Mouse (Mus musculus) erythroid progenitor cell, adult 5-6 weeks (primary cell): Measurements from ENCODE around the gene Nnmt. TPM values are rescaled to one million over a fixed set of nuclear protein-coding genes. Genes with fewer than 3 reads are reported as not detected.

Experiments used
- ATAC-seq: replicated peaks from 2 replicates; pipeline ENCODE4 v1.8.0; 2016; ENCODE audit warnings: moderate number of reproducible peaks, mild to moderate bottlenecking, moderate TSS enrichment, inconsistent platforms; ENCODE audit not compliant: poor library complexity, low FRiP score, severe bottlenecking
- total RNA-seq, 2 experiments: library from RNA; stranded (forward) in 1 of 2; stranded (reverse) in 1 of 2; fragments of 150-400 nt in 1 of 2; fragments of 186-747, 209-891 nt in 1 of 2; gene quantifications; 2 replicates each; pipeline versions ENCODE4 v1.2.3 to v1.2.4; 2015 to 2017; ENCODE audit warnings: low replicate concordance in 2 of 2

Nnmt gene
- 14.3 TPM in 1 of 2 replicates, not detected in the other for total RNA-seq (2015; ENCODE audit: low replicate concordance)
- total RNA-seq (2017; ENCODE audit: low replicate concordance): not detected in 2 replicates

DNA sequence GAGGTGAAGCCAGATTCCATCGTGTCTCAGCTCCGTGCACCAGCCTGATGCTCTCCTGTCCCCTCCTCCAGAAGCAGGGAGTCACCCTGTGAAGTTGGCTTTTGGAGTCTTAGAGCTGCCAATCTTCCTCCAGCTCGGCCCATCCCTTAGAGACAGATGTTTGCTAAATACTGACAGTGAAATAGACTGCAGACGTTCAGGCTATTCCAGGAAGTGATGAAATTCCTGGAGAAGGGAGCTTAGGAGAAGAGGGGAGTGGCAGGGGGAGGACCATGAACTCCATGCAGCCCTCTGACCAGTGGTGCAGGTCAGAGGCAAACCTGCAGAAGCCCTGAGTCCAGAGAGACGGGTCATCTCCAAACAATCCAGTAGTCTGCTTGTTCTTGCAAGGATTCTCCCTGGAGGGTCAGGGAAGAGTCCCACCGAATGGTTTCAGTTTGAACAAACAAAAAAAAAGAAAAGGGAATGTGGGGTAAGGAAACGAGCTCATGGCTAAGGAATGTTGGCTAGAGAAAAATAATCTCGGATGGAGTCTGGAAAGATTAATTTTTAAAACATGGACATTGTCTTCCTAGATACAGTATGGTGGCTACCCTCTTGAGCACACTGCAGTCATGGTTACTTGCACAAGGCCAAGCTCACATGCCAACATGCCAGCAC lies at the start of gene Nnmt:
Gene Nnmt (minus strand): TSS at position 215 of the 660 bp plus-strand sequence.
- ATAC-seq: no peak

DNA sequence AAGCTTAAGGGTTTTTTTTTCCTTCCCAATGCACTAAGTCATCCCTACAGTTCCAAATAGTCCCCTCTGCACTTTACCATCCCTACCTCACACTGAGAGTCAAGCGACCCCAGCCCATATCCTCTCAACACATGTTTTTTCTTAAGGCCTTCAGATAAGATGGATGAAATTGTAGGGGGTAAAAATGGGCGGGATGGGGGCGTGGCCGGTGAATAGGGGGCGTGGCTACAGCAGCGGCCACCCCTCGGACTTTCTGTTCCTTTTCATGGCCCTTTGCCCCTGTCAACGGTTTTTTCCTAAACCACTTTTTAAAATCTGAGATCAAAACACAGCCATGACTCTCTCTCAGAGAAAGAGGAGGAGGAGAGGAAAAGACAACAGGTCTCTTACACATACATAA lies 49.8 kb upstream of the Nnmt start:
- ATAC-seq: no peak

DNA sequence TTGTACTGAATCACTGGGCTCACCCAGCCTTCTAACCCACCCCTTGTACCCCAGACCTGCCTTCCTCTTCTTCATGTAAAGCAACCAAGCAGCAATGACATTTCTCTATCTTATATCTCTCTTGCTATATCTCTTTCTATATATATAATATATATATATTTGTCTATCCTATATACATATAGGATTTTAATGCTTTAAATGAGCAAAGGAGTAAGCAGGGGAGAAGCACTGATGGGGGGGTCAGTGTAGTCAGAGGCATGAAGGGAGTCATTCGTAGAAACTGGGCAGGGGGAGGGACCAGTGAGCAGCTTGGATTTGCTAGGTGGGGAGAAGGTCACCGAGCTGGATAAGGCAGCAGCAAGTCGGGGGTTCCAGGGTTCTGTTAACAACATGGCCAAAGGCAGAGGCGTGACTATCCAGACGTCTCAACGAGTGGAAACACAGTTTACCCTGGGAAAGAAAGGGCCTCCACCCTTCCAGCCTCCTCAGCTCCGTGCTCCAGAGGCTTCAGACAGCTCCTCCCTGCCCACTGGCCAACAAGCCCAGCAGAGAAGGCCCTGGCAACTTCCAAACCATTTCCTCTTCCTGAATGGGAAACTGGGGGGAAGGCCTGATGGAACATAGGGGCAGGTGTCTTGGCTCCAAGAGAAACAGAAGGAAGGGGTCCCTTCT lies 48.6 kb upstream of the Nnmt start:
- no peak for ATAC-seq

DNA sequence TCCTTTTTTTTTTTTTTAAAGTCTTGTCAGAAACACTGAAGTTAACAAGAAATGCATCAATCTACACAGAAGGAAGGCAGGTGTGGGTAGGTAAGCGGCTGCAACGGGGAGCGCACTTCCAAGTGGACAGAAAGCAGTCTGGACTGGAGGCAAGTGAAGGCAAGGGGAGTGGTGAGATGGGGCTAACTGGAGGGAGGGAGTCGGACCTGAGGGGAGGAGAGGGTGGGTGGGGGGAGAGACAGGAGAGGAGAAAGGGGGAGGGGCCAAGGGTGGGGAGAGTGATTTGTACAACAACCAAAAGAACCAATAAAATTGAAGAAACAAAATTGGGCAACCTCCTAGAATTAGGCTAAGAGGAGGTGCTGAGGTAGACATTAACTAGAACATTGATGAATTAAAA lies 47.1 kb upstream of the Nnmt start:
- ATAC-seq: no peak

DNA sequence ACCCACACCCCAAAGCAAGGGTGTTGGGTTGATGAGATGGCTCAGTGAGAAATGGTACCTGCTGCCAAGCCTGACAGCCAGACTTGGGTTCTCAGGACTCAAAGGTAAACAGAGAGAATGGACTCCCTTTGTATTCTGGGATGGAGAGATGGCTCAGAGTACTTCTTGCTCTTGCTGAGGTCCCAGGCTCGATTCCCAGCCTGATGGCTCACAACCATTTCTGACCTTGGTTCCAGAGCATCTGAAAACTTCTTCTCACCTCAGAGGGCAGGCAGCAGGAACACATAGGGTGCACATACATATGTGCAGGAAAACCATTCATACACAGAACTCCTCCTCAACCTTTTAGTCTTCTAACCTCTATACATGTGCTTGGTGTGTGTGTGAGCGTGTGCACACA lies 45.9 kb upstream of the Nnmt start:
- no peak for ATAC-seq

DNA sequence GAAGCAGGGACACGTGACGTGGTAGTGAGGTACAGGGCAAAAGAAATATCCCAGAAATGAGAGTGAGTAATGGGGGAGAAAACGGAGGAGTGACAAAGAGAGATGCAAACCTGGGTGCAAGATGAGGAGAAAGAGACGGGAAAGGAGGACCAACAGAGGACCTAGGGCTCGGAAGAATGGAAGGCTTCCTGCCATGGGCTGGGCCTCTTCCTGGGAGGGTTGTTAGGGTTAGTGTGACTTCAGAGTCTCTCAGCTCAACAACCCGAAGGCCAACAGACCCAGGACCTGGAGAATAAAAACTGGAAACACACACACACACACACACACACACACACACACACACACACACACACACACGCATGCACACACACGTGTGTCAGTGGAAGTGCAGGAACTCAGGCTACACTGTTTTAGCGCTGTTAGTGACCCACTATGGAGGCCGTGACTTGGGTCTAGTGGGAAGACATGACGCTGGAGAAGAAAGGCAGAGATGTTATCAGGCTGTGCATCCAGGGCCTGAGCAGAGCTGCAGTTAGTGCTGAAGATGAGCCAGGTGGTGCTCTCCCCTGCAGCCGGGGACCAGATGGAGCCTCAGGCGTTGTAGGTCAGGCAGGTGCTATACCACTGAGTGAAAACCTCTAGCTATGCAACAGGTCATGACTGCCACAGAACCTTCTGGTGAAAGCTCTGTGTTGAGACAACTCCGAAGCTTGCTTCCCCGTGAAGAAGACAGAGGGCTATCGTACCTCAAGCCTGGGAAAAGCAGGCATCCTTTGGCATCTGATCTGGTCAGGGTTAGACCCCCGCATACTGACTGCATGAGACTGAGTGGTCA lies 45.1 kb upstream of the Nnmt start:
- no peak for ATAC-seq

DNA sequence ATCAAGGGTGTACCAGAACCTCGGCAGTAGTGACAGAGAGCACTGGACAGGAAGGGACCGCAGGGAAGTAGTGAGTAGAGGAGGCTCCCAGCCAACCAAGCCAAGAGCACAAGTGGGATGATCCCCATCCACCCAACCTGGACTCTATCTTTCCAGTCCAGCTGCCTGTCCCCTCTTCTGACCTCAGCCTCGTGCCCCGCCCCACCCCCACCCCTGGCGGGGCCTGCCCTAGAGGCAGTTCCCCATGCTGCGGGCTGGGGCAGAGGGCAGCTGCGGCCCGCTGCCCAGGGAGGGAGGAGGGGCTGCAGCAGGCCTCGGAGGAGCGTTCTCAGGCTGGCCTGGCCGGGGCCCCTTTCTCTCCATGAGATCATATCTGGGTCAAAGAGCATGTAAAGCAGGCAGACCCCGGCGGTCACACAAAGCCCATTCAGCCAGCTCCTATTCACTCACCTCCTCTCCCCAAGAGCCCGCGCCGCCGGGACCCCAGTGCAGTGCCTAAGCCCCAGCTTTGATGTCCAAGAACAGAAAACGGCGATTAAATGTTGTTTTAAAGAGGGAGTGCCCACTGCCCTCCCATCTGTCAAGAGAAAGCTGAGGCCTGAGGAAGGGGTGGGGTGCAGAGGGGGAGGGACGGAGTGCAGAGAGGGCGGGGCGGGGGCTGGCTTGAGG lies 44.3 kb upstream of the Nnmt start:
- ATAC-seq: peak; percentile 43; the same call in 1 of the 2 replicates

DNA sequence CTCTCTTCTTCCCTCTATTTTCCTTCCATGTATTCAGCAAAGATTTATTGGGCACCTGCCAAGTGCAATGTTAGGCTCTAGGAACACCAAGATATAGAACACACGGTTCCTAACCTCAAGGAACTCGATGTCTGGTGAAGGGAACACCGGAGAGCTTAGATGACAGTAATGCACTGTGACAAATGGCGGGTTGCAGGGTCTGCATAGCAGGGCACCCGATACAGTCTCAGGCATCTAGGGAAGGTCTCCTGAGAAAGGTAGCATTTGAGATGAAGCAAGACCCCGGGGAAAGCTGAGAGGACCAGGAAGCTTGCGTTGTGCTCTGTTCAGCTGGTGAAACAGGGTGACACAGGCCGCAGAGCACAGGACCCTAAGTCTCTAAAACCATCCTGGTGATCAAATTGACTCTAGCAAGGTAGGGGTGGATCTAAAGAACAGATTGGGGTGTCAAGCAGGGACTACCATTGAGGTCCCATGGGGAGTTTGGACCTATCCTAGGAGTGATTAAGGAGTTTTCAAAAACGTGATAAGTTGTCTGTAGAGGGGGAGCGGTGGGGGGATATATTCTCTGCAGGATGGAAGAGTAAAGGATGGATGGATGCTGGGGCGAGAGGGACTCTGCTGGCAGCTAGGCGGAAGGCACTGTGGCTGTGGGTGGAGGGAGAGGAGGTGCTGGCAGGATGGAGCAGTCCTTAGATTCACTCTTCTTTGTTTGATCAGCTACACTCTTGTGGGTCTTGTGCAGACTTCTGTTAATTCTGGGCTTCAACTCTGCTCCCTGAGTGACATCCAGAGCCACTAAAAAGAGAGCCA lies 43.5 kb upstream of the Nnmt start:
- ATAC-seq: no peak

DNA sequence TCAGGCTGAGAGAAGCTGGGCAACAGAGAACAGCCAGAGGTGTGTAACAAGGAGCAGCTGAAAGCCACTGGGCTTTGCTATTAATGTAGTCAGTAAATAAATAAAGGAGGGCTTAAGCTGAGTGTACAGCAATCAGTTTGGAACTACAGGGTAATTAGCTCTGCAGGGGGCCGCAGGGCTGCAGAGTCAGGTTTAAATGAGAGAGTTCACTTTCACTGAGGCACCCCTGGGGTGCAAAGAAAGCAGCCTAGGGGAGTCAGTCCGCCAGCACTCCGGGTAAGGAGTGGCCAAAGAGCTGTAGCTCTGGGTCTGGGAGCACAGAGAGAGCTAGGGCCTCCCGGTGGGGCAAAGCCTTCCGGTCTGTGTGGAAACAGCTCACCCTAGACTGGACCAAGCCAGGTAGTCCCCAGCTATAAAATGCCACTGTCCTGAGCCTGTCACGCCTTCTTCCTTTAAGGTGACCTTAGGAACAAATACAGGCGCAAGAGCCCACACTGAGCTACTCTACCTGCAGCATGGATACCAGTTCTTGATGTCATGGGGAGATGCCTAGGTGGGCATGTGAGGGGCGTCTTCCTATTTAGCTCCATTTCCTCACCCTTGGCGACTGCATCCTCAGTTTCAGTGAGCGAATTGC lies 42.8 kb upstream of the Nnmt start:
- ATAC-seq: no peak

DNA sequence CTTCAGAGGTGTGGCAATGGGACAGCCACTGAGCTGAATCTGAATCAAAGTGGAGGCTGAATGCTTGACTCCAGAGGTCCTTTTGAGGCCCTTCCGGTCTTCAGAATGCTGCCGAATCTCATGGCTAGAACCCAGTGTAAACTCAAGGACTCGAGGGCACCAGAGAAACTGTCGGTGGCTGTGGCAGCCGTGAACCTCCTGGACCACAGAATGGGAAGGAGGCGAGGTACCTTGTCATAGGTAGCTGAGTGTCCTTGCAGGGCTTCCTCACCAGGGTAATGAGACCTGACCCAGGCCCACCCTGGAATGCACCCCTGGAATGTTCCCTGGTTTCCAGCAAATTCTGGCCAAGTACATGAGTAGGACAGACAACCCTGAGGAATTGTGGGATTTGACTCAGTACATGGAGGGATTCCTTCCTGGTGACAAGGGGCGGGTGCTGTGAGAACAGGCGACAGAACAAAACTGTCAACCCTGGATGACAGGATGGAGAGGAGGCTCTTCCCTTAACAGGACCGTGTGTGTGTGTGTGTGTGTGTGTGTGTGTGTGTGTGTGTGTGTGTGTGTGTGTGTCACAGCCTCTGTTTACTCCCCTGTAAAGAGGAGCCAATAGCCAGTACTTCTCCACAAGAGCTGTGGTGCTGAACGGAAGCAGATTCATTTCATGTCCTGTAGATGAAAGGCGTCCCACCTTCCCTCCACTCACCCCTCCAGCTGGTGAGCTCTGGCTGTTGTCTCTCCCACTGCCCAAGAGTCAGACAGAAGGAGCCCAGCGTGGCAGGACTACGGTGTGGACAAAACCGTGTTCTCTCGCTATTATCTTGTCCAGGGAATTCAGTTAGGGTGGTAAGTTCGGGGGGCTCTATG lies 42.1 kb upstream of the Nnmt start:
- ATAC-seq: no peak

DNA sequence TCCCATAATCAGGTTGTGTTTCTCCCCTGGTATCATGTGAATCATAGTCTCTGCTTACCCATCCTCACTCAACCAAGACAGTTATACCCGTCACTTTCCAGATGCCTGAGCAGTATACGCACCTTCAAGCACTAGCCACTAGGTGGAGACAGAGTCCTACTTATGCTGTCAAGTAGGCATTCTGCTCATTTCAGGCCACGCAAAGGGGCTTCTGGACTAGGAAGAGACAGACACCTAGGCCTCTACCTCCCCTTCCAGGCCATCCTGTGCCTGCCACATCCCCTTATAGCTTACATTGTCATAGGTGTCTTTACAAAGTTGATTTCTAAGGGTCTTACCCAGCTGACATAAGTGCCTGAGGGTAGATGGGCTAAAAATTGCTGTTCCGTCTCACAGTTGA lies 41.3 kb upstream of the Nnmt start:
- ATAC-seq: no peak; the same call in 1 of the 2 replicates

DNA sequence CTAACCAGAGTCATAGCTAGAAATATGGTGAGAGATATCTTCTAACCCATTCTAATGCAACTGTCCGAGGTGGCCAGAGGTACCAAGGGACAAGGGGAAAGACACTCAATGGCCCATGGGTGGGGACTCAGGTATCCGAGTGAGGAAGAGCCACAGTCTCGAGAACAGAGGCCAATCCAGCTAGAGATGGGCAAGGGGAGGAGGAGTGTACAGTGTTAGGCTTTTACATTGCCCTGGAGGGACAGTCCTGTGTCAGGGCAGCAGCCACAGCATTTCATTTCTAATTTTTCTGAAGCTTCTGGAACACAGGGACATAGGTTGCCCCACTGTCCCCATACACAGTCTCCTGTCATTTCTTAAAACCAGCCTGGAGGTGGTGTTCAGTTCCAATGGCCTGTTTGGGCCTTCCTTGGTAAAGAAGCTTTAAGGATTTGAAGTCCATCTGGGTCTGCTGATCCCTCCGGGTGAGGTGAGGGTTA lies 40.7 kb upstream of the Nnmt start:
- no peak for ATAC-seq

DNA sequence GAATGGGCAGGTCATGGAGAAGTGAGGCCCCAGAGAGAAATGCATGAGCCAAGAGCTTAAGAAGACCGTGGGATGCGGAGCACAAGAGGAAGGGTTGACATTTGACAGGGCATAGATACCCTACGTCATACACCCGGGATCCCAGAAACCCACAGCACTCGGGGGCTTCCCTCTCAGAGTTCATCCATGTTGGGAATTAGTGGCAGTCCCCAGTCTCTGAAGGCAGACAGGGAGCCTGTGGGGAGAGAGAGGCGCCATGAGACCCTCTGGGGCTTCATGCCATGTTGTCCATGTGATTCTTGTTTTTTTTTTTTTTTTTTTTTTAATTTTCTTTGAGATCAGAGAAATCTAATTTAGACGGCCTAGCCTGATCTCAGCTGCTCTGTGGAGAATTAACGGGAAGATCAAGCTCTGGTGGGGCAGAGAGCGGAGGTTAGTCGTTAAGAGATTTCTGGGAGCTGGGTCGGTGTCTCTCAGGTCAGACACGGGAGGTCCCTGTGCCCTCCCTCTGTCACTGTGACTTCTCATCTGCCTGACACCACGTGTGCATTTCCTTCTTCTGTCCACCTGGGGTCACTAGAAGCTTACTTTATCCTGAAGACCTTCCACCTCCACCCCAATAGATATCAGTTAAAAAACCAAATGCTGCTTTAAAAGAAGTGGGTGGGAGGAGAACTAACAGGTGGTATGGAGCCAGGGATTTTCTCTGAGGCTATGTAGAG lies 40.1 kb upstream of the Nnmt start:
- ATAC-seq: no peak

DNA sequence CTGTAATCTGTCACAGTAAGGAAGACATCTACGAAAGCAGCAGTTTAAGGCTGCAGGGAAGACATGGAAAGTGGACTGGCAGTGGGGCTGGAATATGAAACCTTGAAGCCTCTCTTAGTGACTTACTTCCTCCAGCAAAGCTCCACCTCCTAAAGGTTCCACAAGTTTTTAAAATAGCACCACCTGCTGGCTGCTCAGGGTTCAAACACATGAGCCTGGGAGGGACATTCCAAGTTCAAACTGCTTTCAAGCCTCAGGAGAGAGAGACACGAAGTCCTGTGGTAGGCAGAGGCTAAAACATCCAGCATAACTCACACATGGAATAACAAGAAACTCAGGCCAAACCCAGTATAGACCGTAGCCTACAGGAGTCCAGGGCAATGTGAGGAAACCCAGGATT lies 39.4 kb upstream of the Nnmt start:
- no peak for ATAC-seq

DNA sequence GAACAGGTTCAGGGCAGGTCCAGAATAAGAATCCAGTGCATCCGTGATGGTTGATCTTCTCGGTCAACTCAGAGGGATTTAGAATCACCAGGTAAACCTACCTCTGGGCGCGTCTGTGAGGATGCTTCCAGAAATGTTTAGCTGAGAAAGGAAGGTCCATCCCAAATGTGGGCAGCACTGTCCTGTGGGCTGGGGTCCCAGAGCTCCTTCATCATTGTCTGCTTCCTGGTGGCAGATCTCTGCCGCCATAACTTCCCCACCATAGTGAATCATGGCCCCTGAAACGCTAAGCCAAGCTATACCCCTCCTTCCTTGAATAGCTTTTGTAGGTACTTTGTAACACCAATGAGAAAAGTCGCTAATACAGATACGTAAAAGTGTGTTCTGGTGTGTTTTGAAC lies 36.7 kb upstream of the Nnmt start:
- ATAC-seq: no peak

DNA sequence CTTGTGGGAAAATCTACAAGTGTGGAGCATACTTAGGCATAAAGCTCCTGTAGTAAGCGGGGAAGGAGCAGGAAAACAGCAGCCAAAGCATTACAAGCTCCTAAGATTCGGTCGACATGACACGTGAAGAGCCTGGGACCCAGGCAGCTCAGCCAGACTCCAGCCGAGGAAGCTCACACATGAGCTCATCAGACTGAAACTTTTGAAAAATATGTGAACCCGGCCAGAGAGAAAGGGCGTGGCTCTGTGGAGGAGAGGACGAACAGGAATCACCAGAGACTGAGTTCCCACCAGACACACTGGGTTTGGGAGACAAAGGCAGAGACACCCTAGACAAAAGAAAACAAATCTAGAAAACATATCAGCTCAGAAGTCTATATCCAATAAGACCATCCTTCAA lies 35.9 kb upstream of the Nnmt start:
- ATAC-seq: no peak

DNA sequence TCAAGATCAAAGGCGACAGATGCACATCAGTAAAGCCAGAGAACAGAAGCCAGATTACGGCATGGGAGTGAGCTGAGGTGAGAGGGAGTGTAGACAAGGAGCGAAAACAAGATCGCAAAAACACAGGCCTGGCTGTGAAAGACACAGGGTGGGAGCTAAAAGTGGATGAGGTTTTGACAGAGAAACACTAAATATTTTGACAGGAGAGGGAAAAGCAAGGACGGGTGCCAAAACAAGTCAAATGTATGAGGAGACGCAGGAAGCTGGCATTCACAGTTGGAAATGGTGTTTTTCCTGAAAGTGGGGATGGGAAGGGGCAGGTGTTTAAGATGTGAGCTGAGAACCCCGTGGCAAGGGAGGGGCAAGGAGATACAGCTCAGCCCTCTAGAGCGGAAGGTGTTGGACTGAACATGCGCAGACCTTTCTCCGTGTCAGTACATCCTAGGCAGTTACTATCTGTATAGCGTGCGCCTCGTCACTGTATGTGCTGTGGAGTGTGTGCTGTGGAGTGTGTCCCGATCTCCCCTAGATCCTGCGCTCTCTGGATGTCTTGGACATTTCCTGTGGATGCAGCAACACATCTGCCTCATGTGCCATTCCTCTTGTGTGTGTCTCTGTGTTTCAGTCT lies 33.3 kb upstream of the Nnmt start:
- ATAC-seq: no peak
